16 mouse cellular contexts compared by ENCODE assay signal in the genomic region with DNA sequence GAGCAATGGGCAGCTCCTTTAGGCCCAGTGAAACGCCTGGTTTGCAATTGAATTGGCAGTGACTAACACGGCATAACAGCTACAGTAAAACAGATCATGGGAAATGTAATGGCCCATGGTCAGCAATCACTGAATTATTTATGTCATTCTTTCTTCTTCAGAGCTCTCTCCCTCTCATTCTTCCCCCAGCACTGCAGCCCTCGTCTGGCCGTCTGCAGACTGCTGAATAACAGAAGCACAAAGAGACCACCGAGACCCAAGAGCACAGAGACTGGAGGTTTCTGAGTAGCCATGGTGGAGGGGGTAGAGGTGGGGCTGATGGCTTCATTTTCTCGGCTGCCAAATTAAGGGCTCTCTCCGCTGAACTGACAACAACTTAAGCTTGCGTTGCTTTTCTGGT.
A peak's percentile ranks its signal among the peaks of the same experiment; 100 is the strongest.
DNase-seq lines count a peak whose midpoint lies in the region; ATAC-seq and TF ChIP-seq lines count a peak whose summit lies in the region.
"Had no signal": no experiment of that assay in that cellular context is flagged by ENCODE, and none has a peak within 500 bp of the region (broad histone marks: within the 10 kb centered on the region; RNA-seq: fewer than 3 reads in every experiment).

No protein-coding gene starts in this region.

- TF ChIP-seq CTCF in liver, postnatal 0 days (IDR thresholded peaks at IDR 0.05; ENCODE audit: low read depth) = no peak

- no peak for TF ChIP-seq EP300 in liver, postnatal 0 days (IDR thresholded peaks at IDR 0.05; ENCODE audit: low read depth)

- peaks cover 8% of the 10 kb centered on the region; the same call in 1 of the 2 replicates for H3K9me3 ChIP-seq in forebrain, embryonic 10.5 days
- no peaks in the 10 kb centered on the region for H3K9me3 ChIP-seq in forebrain, embryonic 15.5 days
- no peaks in the 10 kb centered on the region; the same call in 1 of the 2 replicates for H3K9me3 ChIP-seq in hindbrain, embryonic 16.5 days (ENCODE audit: control insufficient read depth, low read length)
- H3K9me3 ChIP-seq in midbrain, embryonic 15.5 days = 0 out of 2 replicates have a peak, but pooled peaks cover 4% of the 10 kb centered on the region
- no peaks in the 10 kb centered on the region for H3K9me3 ChIP-seq in liver, postnatal 0 days (ENCODE audit: low read length)

- H3K27me3 ChIP-seq in forebrain, embryonic 10.5 days (ENCODE audit: poor library complexity, severe bottlenecking) = peaks cover 54% of the 10 kb centered on the region
- H3K27me3 ChIP-seq in forebrain, embryonic 15.5 days = 0 out of 2 replicates have a peak, but pooled peaks cover 6% of the 10 kb centered on the region
- H3K27me3 ChIP-seq in hindbrain, embryonic 16.5 days (replicated peaks; ENCODE audit: control insufficient read depth, insufficient read depth, low read length) = no peaks in the 10 kb centered on the region; the same call in 1 of the 2 replicates
- no peaks in the 10 kb centered on the region for H3K27me3 ChIP-seq in midbrain, embryonic 15.5 days (replicated peaks)
- no peaks in the 10 kb centered on the region for H3K27me3 ChIP-seq in liver, postnatal 0 days (ENCODE audit: insufficient read depth, low read length)

- ATAC-seq in forebrain, embryonic 15.5 days (replicated peaks) = peak; percentile 82
- peak; percentile 48; the same call in 1 of the 2 replicates for ATAC-seq in hindbrain, embryonic 16.5 days
- peak; percentile 69; the same call in 1 of the 2 replicates for ATAC-seq in midbrain, embryonic 15.5 days (replicated peaks)
- no peak for ATAC-seq in liver, postnatal 0 days
- no peak for ATAC-seq in CD4-positive, CD25-positive, alpha-beta regulatory T cell, adult 4 months
- ATAC-seq: inflammation-experienced regulatory T-cells, adult 6 months had no signal

- H3K36me3 ChIP-seq in forebrain, embryonic 10.5 days (replicated peaks) = no peaks in the 10 kb centered on the region
- H3K36me3 ChIP-seq in forebrain, embryonic 15.5 days = no peaks in the 10 kb centered on the region
- no peaks in the 10 kb centered on the region for H3K36me3 ChIP-seq in hindbrain, embryonic 16.5 days (ENCODE audit: control insufficient read depth, insufficient read depth, low read length)
- H3K36me3 ChIP-seq in midbrain, embryonic 15.5 days (replicated peaks) = no peaks in the 10 kb centered on the region
- no peaks in the 10 kb centered on the region for H3K36me3 ChIP-seq in liver, postnatal 0 days (replicated peaks; ENCODE audit: insufficient read depth, low read length)

- H3K9ac ChIP-seq in forebrain, embryonic 15.5 days (replicated peaks) = no peak overlapping the region
- H3K9ac ChIP-seq in hindbrain, embryonic 16.5 days (ENCODE audit: low read depth, low read length) = no peak overlapping the region
- H3K9ac ChIP-seq in midbrain, embryonic 15.5 days = no peak overlapping the region
- H3K9ac ChIP-seq in liver, postnatal 0 days (replicated peaks) = no peak overlapping the region

- H3K4me2 ChIP-seq in forebrain, embryonic 15.5 days (replicated peaks) = no peak overlapping the region
- H3K4me2 ChIP-seq in hindbrain, embryonic 16.5 days (ENCODE audit: low read length) = no peak overlapping the region
- no peak overlapping the region for H3K4me2 ChIP-seq in midbrain, embryonic 15.5 days
- H3K4me2 ChIP-seq in liver, postnatal 0 days (ENCODE audit: low read depth, low read length) = no peak overlapping the region

- no peak overlapping the region for H3K4me3 ChIP-seq in forebrain, embryonic 10.5 days
- no peak overlapping the region for H3K4me3 ChIP-seq in forebrain, embryonic 15.5 days
- H3K4me3 ChIP-seq in hindbrain, embryonic 16.5 days (ENCODE audit: low read length) = no peak overlapping the region
- no peak overlapping the region for H3K4me3 ChIP-seq in midbrain, embryonic 15.5 days
- H3K4me3 ChIP-seq in liver, postnatal 0 days (ENCODE audit: low read depth, low read length) = no peak overlapping the region

- peak overlapping the region; percentile 49 for H3K27ac ChIP-seq in forebrain, embryonic 10.5 days
- H3K27ac ChIP-seq in forebrain, embryonic 15.5 days (replicated peaks) = peak overlapping the region; percentile 56
- H3K27ac ChIP-seq in hindbrain, embryonic 16.5 days (ENCODE audit: low read depth, low read length) = no peak overlapping the region
- no peak overlapping the region for H3K27ac ChIP-seq in midbrain, embryonic 15.5 days
- no peak overlapping the region for H3K27ac ChIP-seq in liver, postnatal 0 days (ENCODE audit: low read depth)

- 60% methylated on average over 8 of the region's 8 CpGs for WGBS in forebrain, embryonic 10.5 days
- WGBS in forebrain, embryonic 15.5 days = 20% methylated on average over 8 of the region's 8 CpGs
- 20% methylated on average over 8 of the region's 8 CpGs for WGBS in hindbrain, embryonic 16.5 days
- 12% methylated on average over 8 of the region's 8 CpGs for WGBS in midbrain, embryonic 15.5 days
- WGBS in liver, postnatal 0 days (ENCODE audit: insufficient replicate concordance) = 70% methylated on average over 8 of the region's 8 CpGs

- peaks cover 57% of the 10 kb centered on the region for H3K4me1 ChIP-seq in forebrain, embryonic 10.5 days
- H3K4me1 ChIP-seq in forebrain, embryonic 15.5 days = peaks cover 34% of the 10 kb centered on the region
- peaks cover 12% of the 10 kb centered on the region for H3K4me1 ChIP-seq in hindbrain, embryonic 16.5 days (ENCODE audit: control insufficient read depth, insufficient read depth, low read depth, low read length)
- peaks cover 51% of the 10 kb centered on the region for H3K4me1 ChIP-seq in midbrain, embryonic 15.5 days
- H3K4me1 ChIP-seq in liver, postnatal 0 days (ENCODE audit: insufficient read depth) = peaks cover 5% of the 10 kb centered on the region; the same call in 1 of the 2 replicates

- DNase-seq in forebrain, embryonic 10.5 days (ENCODE audit: extremely low spot score, low spot score) = no peak
- DNase-seq in liver, postnatal 0 days = no peak
- DNase-seq in cerebellum, postnatal 10 days = no peak
- DNase-seq: adrenal gland, postnatal 14 days; cerebellum, adult 9-11 months; embryo, embryonic 11 days; gastrocnemius, postnatal 36 days; kidney, postnatal 14 days; layer of hippocampus, adult 9-11 months; lung, adult 18-20 months; thymus, adult 18-20 months had no signal

Comparison
In these comparisons a context has a peak if more than half of its experiments do, and no peak if none do; other contexts are left out.
1. H3K27ac ChIP-seq: peak in forebrain, embryonic 10.5 days (single experiment) and forebrain, embryonic 15.5 days (single experiment); none in hindbrain, embryonic 16.5 days (single experiment), midbrain, embryonic 15.5 days (single experiment) and liver, postnatal 0 days (single experiment).
2. ATAC-seq: peak in forebrain, embryonic 15.5 days (single experiment), hindbrain, embryonic 16.5 days (single experiment) and midbrain, embryonic 15.5 days (single experiment); none in liver, postnatal 0 days (single experiment) and CD4-positive, CD25-positive, alpha-beta regulatory T cell, adult 4 months (single experiment).